Mouse (Mus musculus) brown adipose tissue, adult 24 weeks (tissue): ENCODE measurements around the gene Irf9. TPM values are rescaled to one million over a fixed set of nuclear protein-coding genes. Genes with fewer than 3 reads are reported as not detected.

Experiments used
- H3K27ac ChIP-seq: fragments of 200-500 bp; replicated peaks from 2 replicates; pipeline ENCODE4 v1.5.1; 2012; ENCODE audit warnings: low read depth, mild to moderate bottlenecking, low read length
- H3K4me1 ChIP-seq: fragments of 200-500 bp; 2 replicates; pipeline ENCODE4 v1.6.1; 2012; ENCODE audit warnings: low read length, mixed read lengths; ENCODE audit not compliant: control insufficient read depth, insufficient read depth, insufficient read length
- H3K4me3 ChIP-seq: fragments of 200-500 bp; 2 replicates; pipeline ENCODE4 v1.5.1; 2012; ENCODE audit warnings: low read depth, mild to moderate bottlenecking, low read length, moderate library complexity; ENCODE audit not compliant: insufficient read depth
- polyA plus RNA-seq: library from polyadenylated mRNA; stranded (reverse); fragments of >200 nt; gene quantifications from 2 replicates; pipeline ENCODE4 v1.2.4, GENCODE M21; 2012; ENCODE audit not compliant: missing spikeins, insufficient read depth, insufficient read length

The Irf9 gene
- 4.8 and 7.4 TPM in 2 replicates for polyA plus RNA-seq

GRCm38 (mm10) chr14:55603271-55603632 is at the start of gene Irf9:
Gene Irf9, plus strand, starts transcription at chr14:55603571.
- peak within 1 kb of the TSS; percentile 73 for H3K4me3 ChIP-seq
- H3K4me1 ChIP-seq = no peaks in the 10 kb centered on the region
- H3K27ac ChIP-seq = peak within 1 kb of the TSS; percentile 91

- no peak overlapping the region for H3K4me3 ChIP-seq
- H3K27ac ChIP-seq = no peak overlapping the region
- H3K4me1 ChIP-seq = no peaks in the 10 kb centered on the region
Observed at GRCm38 (mm10) chr14:55554635-55555034, 48.7 kb upstream of the Irf9 start.

- no peak overlapping the region for H3K27ac ChIP-seq
- H3K4me3 ChIP-seq = no peak overlapping the region
- H3K4me1 ChIP-seq = no peaks in the 10 kb centered on the region
Observed at GRCm38 (mm10) chr14:55555788-55556187, 47.6 kb upstream of the Irf9 start.

- Histone ChIP-seq H3K4me1 (peaks cover 7% of the 10 kb centered on the region), H3K4me3 (no peak overlapping the region), H3K27ac (no peak overlapping the region; the same call in 1 of the 2 replicates)
Observed at GRCm38 (mm10) chr14:55557003-55557402, 46.4 kb upstream of the Irf9 start.

- Histone ChIP-seq H3K4me3 (no peak overlapping the region), H3K4me1 (peaks cover 7% of the 10 kb centered on the region), H3K27ac (no peak overlapping the region)
Observed at GRCm38 (mm10) chr14:55557587-55557986, 45.8 kb upstream of the Irf9 start.

- Histone ChIP-seq H3K4me1 (peaks cover 7% of the 10 kb centered on the region), H3K4me3 (no peak overlapping the region), H3K27ac (no peak overlapping the region)
Observed at GRCm38 (mm10) chr14:55558740-55559448, 44.5 kb upstream of the Irf9 start.

- Histone ChIP-seq H3K27ac (peak within 1 kb of the TSS; percentile 98), H3K4me1 (peaks cover 7% of the 10 kb centered on the region), H3K4me3 (peak within 1 kb of the TSS; percentile 90)
Observed at GRCm38 (mm10) chr14:55559799-55560201, 43.6 kb upstream of the Irf9 start, which contains the start of gene Dcaf11. Gene Dcaf11, plus strand, starts transcription at chr14:55560006.

- peaks cover 7% of the 10 kb centered on the region for H3K4me1 ChIP-seq
- H3K4me3 ChIP-seq = peak within 1 kb of the TSS; percentile 90
- H3K27ac ChIP-seq = peak within 1 kb of the TSS; percentile 98
Observed at GRCm38 (mm10) chr14:55560202-55561073, 42.9 kb upstream of the Irf9 start, which contains the start of gene A730061H03Rik. Gene A730061H03Rik, minus strand, starts transcription at chr14:55560406.

- no peak overlapping the region for H3K4me3 ChIP-seq
- no peak overlapping the region for H3K27ac ChIP-seq
- peaks cover 7% of the 10 kb centered on the region for H3K4me1 ChIP-seq
Observed at GRCm38 (mm10) chr14:55561860-55562259, 41.5 kb upstream of the Irf9 start.

- Histone ChIP-seq H3K4me3 (no peak overlapping the region), H3K4me1 (peaks cover 7% of the 10 kb centered on the region), H3K27ac (no peak overlapping the region)
Observed at GRCm38 (mm10) chr14:55563249-55563648, 40.1 kb upstream of the Irf9 start.

- no peak overlapping the region for H3K4me3 ChIP-seq
Observed at GRCm38 (mm10) chr14:55565748-55566147, 37.6 kb upstream of the Irf9 start.

GRCm38 (mm10) chr14:55567496-55567895 is 35.9 kb upstream of the Irf9 start:
- no peak overlapping the region for H3K27ac ChIP-seq
- no peaks in the 10 kb centered on the region for H3K4me1 ChIP-seq
- H3K4me3 ChIP-seq = no peak overlapping the region

More at GRCm38 (mm10) chr14:55565748-55566147, 37.6 kb upstream of the Irf9 start:
- H3K27ac ChIP-seq = no peak overlapping the region
- H3K4me1 ChIP-seq = peaks cover 7% of the 10 kb centered on the region

GRCm38 (mm10) chr14:55570588-55570987 is 32.8 kb upstream of the Irf9 start:
- no peak overlapping the region for H3K27ac ChIP-seq
- H3K4me1 ChIP-seq = no peaks in the 10 kb centered on the region
- no peak overlapping the region for H3K4me3 ChIP-seq

- Histone ChIP-seq H3K4me1 (no peaks in the 10 kb centered on the region), H3K27ac (no peak overlapping the region), H3K4me3 (no peak overlapping the region)
Observed at GRCm38 (mm10) chr14:55571760-55572159, 31.6 kb upstream of the Irf9 start.

GRCm38 (mm10) chr14:55575302-55575701 is 28.1 kb upstream of the Irf9 start, which contains the start of gene Fitm1:
Gene Fitm1, plus strand, starts transcription at chr14:55575617.
- H3K4me1 ChIP-seq = no peaks in the 10 kb centered on the region
- no peak within 1 kb of the TSS for H3K27ac ChIP-seq
- H3K4me3 ChIP-seq = no peak within 1 kb of the TSS
